Mouse (Mus musculus) testis, adult 2 months (tissue): ENCODE data around the gene Eml1. TPM values are rescaled to one million over a fixed set of nuclear protein-coding genes. Genes with fewer than 3 reads are reported as not detected.

Experiments
- H3K27ac ChIP-seq: fragments of 200-500 bp; 2 replicates; pipeline ENCODE4 v1.5.1; 2012; ENCODE audit warnings: low read depth, low read length; ENCODE audit not compliant: control insufficient read depth, insufficient read depth
- H3K27me3 ChIP-seq: fragments of 200-500 bp; 2 replicates; pipeline ENCODE4 v1.6.1; 2012; ENCODE audit warnings: mild to moderate bottlenecking, low read length, moderate library complexity; ENCODE audit not compliant: control insufficient read depth, insufficient read depth
- H3K36me3 ChIP-seq: fragments of 200-500 bp; 2 replicates; pipeline ENCODE4 v1.6.1; 2012; ENCODE audit warnings: mild to moderate bottlenecking, low read length; ENCODE audit not compliant: control insufficient read depth, insufficient read depth
- H3K4me1 ChIP-seq: fragments of 200-500 bp; 2 replicates; pipeline ENCODE4 v1.6.1; 2012; ENCODE audit warnings: low read length; ENCODE audit not compliant: control insufficient read depth, insufficient read depth
- H3K4me3 ChIP-seq: fragments of 200-500 bp; 2 replicates; pipeline ENCODE4 v1.5.1; 2012; ENCODE audit warnings: low read depth, mild to moderate bottlenecking, low read length, moderate library complexity, mixed read lengths; ENCODE audit not compliant: control insufficient read depth
- CTCF ChIP-seq: fragments of 200-500 bp; IDR thresholded peaks from 2 replicates; pipeline ENCODE4 v1.5.1; 2012; ENCODE audit warnings: low read depth, mild to moderate bottlenecking, inconsistent platforms, low read length, moderate library complexity; ENCODE audit not compliant: control insufficient read depth, insufficient read depth, insufficient replicate concordance
- POLR2A ChIP-seq: fragments of 200-500 bp; IDR thresholded peaks from 2 replicates; pipeline ENCODE4 v1.6.1; 2012; ENCODE audit warnings: low read depth, mild to moderate bottlenecking, inconsistent platforms, low read length, moderate library complexity; ENCODE audit not compliant: control insufficient read depth
- polyA plus RNA-seq: library from polyadenylated mRNA; depleted of rRNA; stranded (reverse); fragments of >200 nt; gene quantifications from 2 replicates; pipeline ENCODE4 v1.2.3, GENCODE M21; 2012

Eml1 gene
- polyA plus RNA-seq, 1 experiment, result 4.0 TPM

DNA sequence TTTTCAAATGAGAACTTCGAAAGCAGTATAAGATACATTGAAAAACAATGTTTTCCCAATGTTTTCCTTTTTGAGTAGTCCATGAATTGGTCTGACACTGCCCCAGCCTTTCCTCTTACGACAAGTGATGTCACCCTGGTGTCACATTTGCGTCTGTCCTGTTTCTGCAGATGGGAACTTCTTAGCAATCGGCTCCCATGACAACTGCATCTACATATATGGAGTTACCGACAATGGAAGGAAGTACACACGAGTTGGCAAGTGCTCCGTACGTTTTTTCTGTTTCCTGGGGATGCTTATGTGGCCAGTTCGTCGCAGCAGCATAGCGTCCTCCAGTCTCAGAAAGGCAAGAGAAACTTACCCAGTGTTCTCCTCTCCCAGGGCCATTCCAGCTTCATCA is 163.7 kb downstream of the Eml1 start:
- TF ChIP-seq POLR2A (no peak), CTCF (no peak)
- no peaks in the 10 kb centered on the region for H3K4me1 ChIP-seq
- H3K27me3 ChIP-seq, result no peaks in the 10 kb centered on the region
- no peak overlapping the region for H3K27ac ChIP-seq
- no peak overlapping the region for H3K4me3 ChIP-seq
- H3K36me3 ChIP-seq, result no peaks in the 10 kb centered on the region

DNA sequence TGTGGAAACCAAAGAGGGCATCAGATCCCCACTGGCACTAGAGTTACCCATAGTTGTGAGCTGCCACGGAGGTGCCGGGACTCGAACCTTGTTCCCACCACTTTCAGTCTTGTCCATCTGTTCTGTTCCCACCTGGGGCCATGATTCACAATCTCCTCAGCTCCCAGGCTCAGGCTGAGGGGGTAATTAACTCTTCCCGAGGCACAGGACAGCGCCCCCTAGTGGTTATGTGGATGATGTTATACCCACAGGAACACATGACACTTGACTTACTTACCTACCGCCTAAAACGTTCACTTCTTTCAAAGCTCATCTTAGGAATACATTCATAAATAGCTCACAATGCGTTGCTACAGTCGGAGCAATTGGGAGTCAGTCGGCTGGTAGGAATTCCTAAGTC is 165.7 kb downstream of the Eml1 start:
- Histone ChIP-seq H3K27ac (no peak overlapping the region), H3K4me1 (no peaks in the 10 kb centered on the region), H3K36me3 (no peaks in the 10 kb centered on the region), H3K27me3 (no peaks in the 10 kb centered on the region), H3K4me3 (no peak overlapping the region)
- no peak for TF ChIP-seq POLR2A
- TF ChIP-seq CTCF, result peak; percentile 83; the same call in 1 of the 2 replicates

DNA sequence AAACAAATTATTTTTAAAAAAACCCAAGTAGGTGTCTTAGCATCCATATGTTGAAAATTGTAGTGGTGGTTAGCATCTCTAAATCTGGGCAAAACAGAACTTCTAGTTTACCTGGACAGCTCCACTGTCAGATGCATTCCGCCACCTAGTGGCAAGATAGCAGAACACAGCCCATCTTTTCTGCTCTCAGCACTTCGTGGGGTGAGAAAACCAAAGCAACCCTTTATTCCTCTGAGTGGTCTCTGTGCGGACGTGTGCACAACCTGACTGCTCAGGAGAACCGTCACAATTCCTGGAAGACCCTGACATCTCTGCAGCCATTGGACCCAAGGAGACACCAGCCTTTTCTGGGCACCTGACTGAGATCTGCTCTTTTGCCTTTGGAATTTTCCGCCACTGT is 170.3 kb downstream of the Eml1 start:
- Histone ChIP-seq H3K27me3 (no peaks in the 10 kb centered on the region), H3K36me3 (no peaks in the 10 kb centered on the region), H3K4me3 (no peak overlapping the region), H3K27ac (no peak overlapping the region), H3K4me1 (no peaks in the 10 kb centered on the region)
- TF ChIP-seq POLR2A (no peak), CTCF (peak; percentile 55; the same call in 1 of the 2 replicates)

DNA sequence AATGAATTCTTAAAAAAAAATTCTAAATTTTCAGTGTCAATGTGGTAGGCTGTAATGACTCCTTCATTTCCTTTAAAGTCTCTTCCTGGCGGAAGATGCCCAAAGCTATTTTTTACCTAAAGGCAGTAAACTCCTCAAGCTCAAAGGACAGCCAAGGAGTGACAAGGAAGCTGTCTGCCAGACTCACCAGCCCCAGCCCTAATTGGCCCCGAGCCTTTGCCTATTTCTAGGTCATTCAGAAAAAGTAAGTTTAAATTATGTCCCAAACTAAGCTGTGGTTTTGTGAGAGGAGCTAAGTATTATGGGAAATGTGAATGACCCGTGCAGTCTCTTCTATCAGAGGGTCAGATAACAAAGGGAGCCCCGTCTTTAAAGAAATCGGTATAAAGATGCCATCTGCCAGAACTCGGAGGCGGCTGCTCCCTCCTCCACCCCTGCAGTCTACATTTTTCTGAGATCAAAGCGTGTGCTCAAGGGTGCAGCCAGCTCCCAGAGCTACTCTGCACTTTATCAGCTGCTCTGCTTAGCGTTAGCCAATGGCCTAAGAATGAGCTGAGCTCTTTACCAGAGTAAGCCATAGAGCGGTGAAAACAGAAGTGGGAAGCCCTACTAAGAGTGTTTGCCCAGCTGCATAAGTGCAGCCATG is 175.9 kb downstream of the Eml1 start:
- no peak overlapping the region for H3K4me3 ChIP-seq
- no peak overlapping the region for H3K27ac ChIP-seq
- no peaks in the 10 kb centered on the region for H3K27me3 ChIP-seq
- H3K36me3 ChIP-seq, result no peaks in the 10 kb centered on the region
- TF ChIP-seq POLR2A, result no peak
- TF ChIP-seq CTCF, result no peak
- H3K4me1 ChIP-seq, result no peaks in the 10 kb centered on the region; the same call in 1 of the 2 replicates

DNA sequence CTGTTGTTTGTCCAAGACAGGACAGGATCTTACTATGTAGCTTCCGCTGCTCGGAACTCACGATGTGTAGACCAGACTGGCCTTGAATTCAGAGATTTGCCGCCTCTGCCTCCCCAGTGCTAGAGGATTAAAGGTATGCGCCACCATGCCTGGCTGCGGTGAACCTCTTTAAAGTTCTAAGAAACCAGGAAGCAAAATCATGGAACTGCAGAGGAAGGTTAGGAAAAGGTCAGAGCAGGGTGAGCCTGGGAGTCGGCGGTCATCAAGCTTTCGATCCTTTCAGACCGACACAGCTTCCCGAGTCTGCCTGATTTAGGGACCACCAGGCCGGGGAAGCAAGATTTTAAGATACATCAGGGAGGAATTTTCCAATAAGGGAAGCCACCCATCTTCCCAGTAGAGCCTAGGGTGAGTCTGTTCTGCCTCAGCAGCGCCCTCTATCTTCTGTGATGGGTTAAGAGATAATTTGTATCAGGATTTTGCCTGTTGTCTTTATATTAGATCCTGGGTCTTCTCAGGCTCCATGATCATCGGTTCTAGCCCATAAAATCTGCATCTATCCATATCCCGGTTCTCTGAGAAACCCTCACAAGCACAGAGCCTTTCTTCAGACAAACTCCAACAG is 176.6 kb downstream of the Eml1 start:
- Histone ChIP-seq H3K4me3 (no peak overlapping the region), H3K27me3 (no peaks in the 10 kb centered on the region), H3K36me3 (no peaks in the 10 kb centered on the region), H3K4me1 (no peaks in the 10 kb centered on the region; the same call in 1 of the 2 replicates), H3K27ac (no peak overlapping the region)
- TF ChIP-seq POLR2A (no peak), CTCF (no peak)

DNA sequence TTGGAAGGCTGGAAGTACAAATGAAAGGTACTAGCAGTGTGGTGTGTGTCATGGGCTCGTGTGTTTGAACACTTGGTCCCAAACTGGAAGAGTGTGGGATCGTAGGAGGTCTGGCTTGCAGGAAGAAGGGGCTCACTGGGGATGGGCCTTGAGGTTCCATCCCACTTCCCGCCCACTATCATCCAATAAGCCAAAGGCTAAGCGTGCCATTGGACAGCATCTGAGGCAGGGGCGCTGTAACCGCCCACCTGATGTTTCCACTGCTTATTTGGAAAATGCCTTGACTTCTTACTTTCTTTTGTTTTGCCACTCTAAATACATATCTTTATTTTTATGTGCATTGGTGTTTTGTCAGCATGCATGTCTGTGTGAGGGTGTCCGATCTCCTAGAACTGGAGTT is 181.0 kb downstream of the Eml1 start:
- H3K27me3 ChIP-seq, result no peaks in the 10 kb centered on the region
- peaks cover 8% of the 10 kb centered on the region for H3K4me1 ChIP-seq
- H3K36me3 ChIP-seq, result no peaks in the 10 kb centered on the region
- H3K4me3 ChIP-seq, result no peak overlapping the region
- H3K27ac ChIP-seq, result no peak overlapping the region
- TF ChIP-seq CTCF (no peak), POLR2A (no peak)

DNA sequence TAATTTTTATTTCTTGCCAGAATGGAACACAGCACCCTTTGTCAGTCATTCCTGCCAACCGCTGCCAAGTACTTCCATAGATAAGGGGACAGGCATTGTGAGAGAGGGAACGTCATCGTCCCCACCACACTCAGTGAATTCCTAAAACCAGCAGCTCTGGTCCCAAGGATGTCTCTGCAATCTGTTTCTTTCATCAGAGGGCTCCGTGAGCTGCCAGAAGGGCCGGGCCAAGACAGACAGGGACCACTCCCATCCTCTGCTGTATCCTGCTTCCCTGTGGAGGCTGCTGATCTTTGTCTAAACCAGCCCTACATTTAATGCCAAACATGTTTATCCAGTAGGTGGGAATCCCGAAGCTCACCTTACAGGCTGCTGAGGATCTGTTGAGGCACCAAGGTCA is 182.3 kb downstream of the Eml1 start:
- no peak for TF ChIP-seq CTCF
- TF ChIP-seq POLR2A, result no peak
- no peaks in the 10 kb centered on the region for H3K36me3 ChIP-seq
- H3K4me1 ChIP-seq, result peaks cover 8% of the 10 kb centered on the region
- H3K27me3 ChIP-seq, result no peaks in the 10 kb centered on the region
- H3K27ac ChIP-seq, result no peak overlapping the region; the same call in 1 of the 2 replicates
- H3K4me3 ChIP-seq, result no peak overlapping the region
